Mouse (Mus musculus): Measurements from ENCODE around the gene Rassf4.

The Rassf4 gene

GRCm38 (mm10) chr6:116671768-116672167 lies 2.0 kb downstream of the Rassf4 start:
- DNase-seq (ENCODE audit: low spot score in 2 of 2) = no peak

DNA sequence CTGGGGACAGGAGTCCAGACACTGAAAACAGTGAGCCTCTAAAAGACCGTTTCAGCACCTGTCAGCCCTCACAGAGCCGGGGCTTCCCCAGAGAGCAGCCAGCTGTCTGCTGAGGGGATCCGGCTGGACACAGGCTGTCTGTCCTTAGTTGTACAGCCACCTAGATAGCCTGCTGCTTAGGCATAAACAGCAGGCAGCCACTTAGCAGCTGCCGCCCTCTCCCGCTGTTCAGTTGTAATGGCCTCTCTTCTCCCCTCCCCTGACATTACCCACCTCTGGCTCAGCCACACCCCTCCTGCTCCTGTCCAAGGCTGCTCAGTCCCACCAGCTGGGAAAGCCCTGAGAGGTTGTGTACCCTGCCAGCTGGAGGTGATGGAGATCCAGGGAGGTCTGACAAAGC lies 2.7 kb downstream of the Rassf4 start:
- no peak for DNase-seq (ENCODE audit: low spot score in 2 of 2)

- DNase-seq (ENCODE audit: low spot score in 2 of 2) = no peak
Measured at GRCm38 (mm10) chr6:116670144-116670543, 3.6 kb downstream of the Rassf4 start.

- DNase-seq (ENCODE audit: low spot score in 2 of 2) = no peak
Measured at GRCm38 (mm10) chr6:116668682-116669470, 4.9 kb downstream of the Rassf4 start.

- DNase-seq (ENCODE audit: low spot score in 2 of 2) = no peak
Measured at GRCm38 (mm10) chr6:116667382-116667781, 6.4 kb downstream of the Rassf4 start.

GRCm38 (mm10) chr6:116666892-116667291 lies 6.9 kb downstream of the Rassf4 start:
- no peak for DNase-seq (ENCODE audit: low spot score in 2 of 2)

- no peak for DNase-seq (ENCODE audit: low spot score in 2 of 2)
Measured at GRCm38 (mm10) chr6:116666085-116666750, 7.5 kb downstream of the Rassf4 start.

GRCm38 (mm10) chr6:116664830-116665229 lies 8.9 kb downstream of the Rassf4 start:
- DNase-seq (ENCODE audit: low spot score in 2 of 2) = no peak

DNA sequence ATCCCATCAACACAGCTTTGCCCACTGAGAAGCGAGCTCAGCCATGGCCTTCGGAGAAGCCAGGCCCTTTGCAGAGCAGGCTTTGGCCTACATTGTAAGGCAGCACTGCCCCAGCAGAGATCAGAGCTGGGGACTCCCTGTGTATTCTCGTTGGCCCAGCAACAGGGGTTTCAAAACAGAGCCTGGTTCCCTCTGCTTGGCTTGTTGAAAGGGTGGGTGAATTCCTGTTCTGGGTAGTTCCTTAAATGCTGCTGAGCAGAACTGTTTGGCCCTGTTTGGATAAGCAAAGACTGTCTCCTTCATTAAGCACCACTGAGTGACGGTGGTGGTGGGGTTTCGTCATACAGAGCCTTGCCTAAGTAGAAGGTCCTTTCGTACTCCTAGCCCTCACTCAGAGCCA lies 9.7 kb downstream of the Rassf4 start:
- DNase-seq (ENCODE audit: low spot score in 2 of 2) = no peak

GRCm38 (mm10) chr6:116663364-116663763 lies 10.4 kb downstream of the Rassf4 start:
- no peak for DNase-seq (ENCODE audit: low spot score in 2 of 2)

DNA sequence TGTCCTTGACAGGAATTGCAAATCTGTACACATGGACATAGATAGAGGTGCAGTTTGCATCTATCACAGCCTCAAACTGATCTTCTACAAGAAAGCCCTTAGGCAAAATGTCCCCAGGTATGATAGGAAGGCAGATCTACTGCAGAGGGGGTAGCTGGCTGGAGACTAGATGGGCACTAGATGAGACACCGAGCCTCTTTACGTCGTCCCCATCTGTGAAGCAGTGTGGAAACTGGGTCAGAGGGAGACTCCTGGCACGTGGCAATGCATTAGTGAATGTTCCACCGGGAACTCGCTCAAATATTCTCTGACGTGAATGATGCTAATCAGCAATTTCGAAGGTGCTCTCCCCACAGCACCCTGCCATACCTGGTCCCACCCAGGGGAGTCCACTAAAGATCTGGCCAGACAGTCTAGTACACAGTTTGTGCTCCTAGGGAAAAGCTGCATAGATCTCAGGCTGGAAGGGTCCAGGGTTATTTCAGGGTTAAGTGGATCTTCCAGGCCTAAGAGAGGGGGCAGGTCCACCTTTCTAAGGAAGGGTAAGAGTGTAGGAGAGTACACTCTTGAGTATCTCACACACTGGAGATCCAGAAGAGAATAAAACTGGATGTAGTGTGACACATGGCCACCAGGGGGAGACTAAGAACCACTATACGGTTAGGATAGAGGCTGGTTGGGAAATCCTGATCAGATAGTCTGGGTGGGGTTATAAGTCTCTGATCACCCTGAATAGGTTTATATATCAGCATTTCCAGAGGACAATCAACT lies 19.9 kb downstream of the Rassf4 start:
- peak in 1 of 2 experiments; percentile 58 for DNase-seq (ENCODE audit: low spot score in 2 of 2)

GRCm38 (mm10) chr6:116653191-116653590 lies 20.6 kb downstream of the Rassf4 start:
- no peak for DNase-seq (ENCODE audit: low spot score in 2 of 2)

- DNase-seq (ENCODE audit: low spot score in 2 of 2) = no peak
Measured at GRCm38 (mm10) chr6:116651437-116652118, 22.2 kb downstream of the Rassf4 start.

DNA sequence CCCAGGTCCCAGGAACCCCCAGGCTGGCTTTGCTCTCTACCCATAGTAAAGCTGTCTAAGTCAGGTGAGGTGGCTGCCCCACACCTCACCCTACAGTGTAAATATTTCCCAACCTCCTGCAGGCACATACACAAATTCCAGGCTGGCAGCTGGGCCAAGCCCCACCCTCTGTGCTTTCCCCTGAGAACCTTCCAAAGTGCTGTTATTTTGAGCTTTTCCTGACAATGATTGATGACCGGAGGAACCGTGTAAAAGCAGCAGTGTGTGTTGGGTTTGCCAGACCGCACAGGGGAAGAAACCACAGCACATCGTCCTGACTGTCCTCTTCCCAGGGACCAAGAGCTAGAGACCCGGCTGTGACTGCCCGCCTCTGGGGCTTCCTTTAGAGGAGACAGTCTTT lies 23.3 kb downstream of the Rassf4 start, which contains the start of gene Depp1:
Gene Depp1, plus strand, starts transcription at position 204 of the 400 bp plus-strand sequence.
- DNase-seq (ENCODE audit: low spot score in 2 of 2) = no peak

DNA sequence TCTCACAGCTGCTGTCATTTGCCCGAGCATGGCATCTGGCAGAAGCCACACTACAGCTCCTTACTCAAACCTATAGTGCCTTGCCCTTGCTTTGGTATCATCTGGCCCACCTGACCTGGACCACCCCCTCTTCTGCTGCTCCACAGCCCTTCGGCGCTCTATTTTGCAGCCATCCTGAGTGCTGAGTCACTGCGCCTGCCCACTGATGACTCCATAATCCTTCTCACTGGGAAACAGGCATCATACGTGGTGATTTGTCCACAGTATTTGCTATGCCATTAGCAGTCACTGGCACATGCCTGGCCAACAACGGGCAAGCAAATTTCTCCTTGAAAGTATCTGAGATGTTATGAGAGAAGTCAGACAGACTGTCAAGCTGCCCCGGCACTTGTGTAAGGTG lies 23.9 kb downstream of the Rassf4 start:
- DNase-seq (ENCODE audit: low spot score in 2 of 2) = no peak

DNA sequence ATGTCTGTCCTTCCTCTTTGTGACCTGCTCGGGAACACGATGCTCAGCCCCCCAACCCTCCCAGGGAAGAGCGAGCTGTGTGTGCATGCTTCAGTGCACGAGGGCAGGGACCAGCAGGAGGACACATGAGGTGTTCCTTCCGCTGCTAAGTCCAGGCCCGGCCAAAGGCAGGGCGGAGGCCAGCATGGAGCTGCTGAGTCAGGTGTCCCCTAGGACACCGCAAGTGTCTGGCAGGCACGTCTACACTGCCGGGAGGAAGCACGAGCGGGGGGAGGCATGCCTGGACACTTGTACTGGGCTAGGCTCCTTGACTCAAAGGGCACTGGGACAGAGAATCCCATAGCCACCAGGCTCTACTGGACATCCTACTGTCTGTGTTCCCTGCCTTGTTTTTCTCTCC lies 26.0 kb downstream of the Rassf4 start:
- DNase-seq (ENCODE audit: low spot score in 2 of 2) = no peak

- no peak for DNase-seq (ENCODE audit: low spot score in 2 of 2)
Measured at GRCm38 (mm10) chr6:116644335-116644734, 29.4 kb downstream of the Rassf4 start.

DNA sequence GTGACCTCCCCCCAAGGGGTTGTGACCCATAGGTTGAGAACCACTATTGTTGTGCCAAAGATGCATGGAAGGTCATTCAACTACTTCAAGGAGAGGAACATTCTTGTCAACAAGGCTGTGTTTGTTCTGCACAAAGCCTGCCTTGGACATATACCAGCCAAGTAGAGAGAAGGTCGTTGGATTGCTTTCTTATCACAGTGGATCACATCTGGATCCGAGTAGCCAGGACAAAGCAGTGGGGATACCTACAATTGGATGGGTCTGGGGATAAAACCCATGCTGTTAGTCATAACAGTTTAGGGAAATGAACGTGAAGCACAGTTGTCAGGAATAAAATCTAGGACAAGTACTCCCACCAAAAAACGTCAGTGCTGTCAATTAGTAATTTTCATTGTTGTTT lies 29.9 kb downstream of the Rassf4 start:
- no peak for DNase-seq (ENCODE audit: low spot score in 2 of 2)

- DNase-seq (ENCODE audit: low spot score in 2 of 2) = no peak
Measured at GRCm38 (mm10) chr6:116642942-116643341, 30.8 kb downstream of the Rassf4 start.

GRCm38 (mm10) chr6:116639663-116640062 lies 34.1 kb downstream of the Rassf4 start:
- DNase-seq (ENCODE audit: low spot score in 2 of 2) = no peak

DNA sequence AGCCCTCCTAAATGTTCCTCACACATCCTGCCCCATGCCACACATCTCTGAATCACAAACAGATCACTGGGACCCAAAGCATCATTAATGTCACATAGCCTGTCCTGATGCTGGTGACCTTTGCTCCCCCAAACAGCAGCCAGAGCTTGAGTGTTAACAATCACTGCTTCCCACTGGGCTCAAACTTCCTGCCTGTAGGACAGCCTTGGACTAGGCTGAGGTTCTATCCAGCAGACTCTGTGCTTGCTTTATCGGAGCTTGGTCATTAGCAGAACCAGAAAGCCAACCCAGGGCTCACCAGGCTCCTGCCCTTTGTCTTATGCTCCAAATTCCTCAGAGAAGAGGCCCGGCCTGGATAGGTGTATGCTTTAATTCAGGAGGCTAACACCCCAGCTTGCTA lies 34.9 kb downstream of the Rassf4 start:
- DNase-seq (ENCODE audit: low spot score in 2 of 2) = no peak

DNA sequence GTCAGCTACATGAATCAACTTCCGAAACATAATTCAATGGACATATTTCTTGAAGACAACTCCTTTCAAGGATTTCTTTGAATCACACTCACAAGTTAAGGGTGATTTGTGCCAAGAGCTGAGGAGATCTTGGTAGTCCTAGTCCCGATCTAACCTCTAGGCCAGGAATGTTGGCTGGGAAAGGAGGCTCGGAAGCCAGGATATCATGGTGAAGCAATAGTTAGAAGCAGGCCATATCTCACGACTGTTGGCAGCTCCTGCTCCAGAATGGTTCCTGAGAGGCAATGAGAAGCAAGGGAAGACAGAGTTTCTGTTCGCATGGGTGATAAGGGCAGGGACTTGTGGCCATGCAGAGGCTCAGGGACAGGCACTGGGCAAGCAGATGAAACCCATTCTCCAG lies 36.3 kb downstream of the Rassf4 start:
- no peak for DNase-seq (ENCODE audit: low spot score in 2 of 2)

Data from frontal cortex, postnatal 10 days (tissue).